Mouse (Mus musculus) liver, adult 10 weeks (tissue): ENCODE data around the gene Krt42. TPM values are rescaled to one million over a fixed set of nuclear protein-coding genes. Genes with fewer than 3 reads are reported as not detected.

Experiments used
- polyA plus RNA-seq: library from polyadenylated mRNA; stranded (reverse); fragments of 350-450 nt; fragmentation: Illumina TruSeq; extraction: RNeasy Lipid Tissue Mini Kit (QIAGEN cat#74804); gene quantifications from one replicate; pipeline ENCODE4 v1.2.3, GENCODE M21; 2014; ENCODE audit warnings: low read depth, low replicate concordance

The Krt42 gene
- polyA plus RNA-seq: not detected

GRCm38 (mm10) chr11:100269821-100270332, at the start of gene Krt42:
TSS of gene Krt42 (minus strand) at chr11:100269871.

GRCm38 (mm10) chr11:100260514-100261234, 9.0 kb downstream of the Krt42 start, which contains the start of gene Krt17:
TSS of gene Krt17 (minus strand) at chr11:100261029.

GRCm38 (mm10) chr11:100248852-100249465, 20.7 kb downstream of the Krt42 start, which contains the start of gene Krt16:
TSS of gene Krt16 (minus strand) at chr11:100248902.

Other genes starting within 250 kb of the Krt42 start
- gene Krt33b, start 240.0 kb downstream of the Krt42 start, polyA plus RNA-seq: not detected
- gene Krt34, start 228.3 kb downstream of the Krt42 start, polyA plus RNA-seq: not detected
- gene Krt31, start 219.3 kb downstream of the Krt42 start, polyA plus RNA-seq: not detected
- gene Krt32, start 181.6 kb downstream of the Krt42 start, polyA plus RNA-seq: not detected
- not detected for gene Krt35, start 173.6 kb downstream of the Krt42 start, polyA plus RNA-seq
- not detected for gene Krt36, start 164.2 kb downstream of the Krt42 start, polyA plus RNA-seq
- gene Krt13, start 148.3 kb downstream of the Krt42 start, polyA plus RNA-seq: not detected
- gene Krt15, start 133.9 kb downstream of the Krt42 start, polyA plus RNA-seq: not detected
- not detected for gene Krt19, start 121.2 kb downstream of the Krt42 start, polyA plus RNA-seq
- not detected for gene Krt9, start 76.6 kb downstream of the Krt42 start, polyA plus RNA-seq
- not detected for gene Krt14, start 62.3 kb downstream of the Krt42 start, polyA plus RNA-seq
- not detected for gene Krt16, start 21.0 kb downstream of the Krt42 start, polyA plus RNA-seq
- not detected for gene Krt17, start 8.8 kb downstream of the Krt42 start, polyA plus RNA-seq
- gene Eif1, start 50.0 kb upstream of the Krt42 start, polyA plus RNA-seq: 1,293 TPM
- not detected for gene Gast, start 64.5 kb upstream of the Krt42 start, polyA plus RNA-seq
- gene Hap1, start 86.3 kb upstream of the Krt42 start, polyA plus RNA-seq: 0.45 TPM
- 1.7 TPM for gene Jup, start 127.9 kb upstream of the Krt42 start, polyA plus RNA-seq
- not detected for gene P3h4, start 145.0 kb upstream of the Krt42 start, polyA plus RNA-seq
- not detected for gene Fkbp10, start 145.8 kb upstream of the Krt42 start, polyA plus RNA-seq
- gene Nt5c3b, start 171.9 kb upstream of the Krt42 start, polyA plus RNA-seq: 1.7 TPM
- not detected for gene Klhl10, start 172.0 kb upstream of the Krt42 start, polyA plus RNA-seq
- gene Klhl11, start 202.9 kb upstream of the Krt42 start, polyA plus RNA-seq: 1.7 TPM